Mouse (Mus musculus): ENCODE measurements around the gene Sptbn1. TPM values are rescaled to one million over a fixed set of nuclear protein-coding genes. Genes with fewer than 3 reads are reported as not detected.
A peak's percentile ranks its signal among the peaks of the same experiment; 100 is the strongest.

The Sptbn1 gene
- polyA plus RNA-seq, 1 experiment = 43.1 TPM

GRCm38 (mm10) chr11:30101796-30102195 lies 166.2 kb downstream of the Sptbn1 start:
- no peak for TF ChIP-seq POLR2A (IDR thresholded peaks at IDR 0.05; ENCODE audit: low read depth, low read length)
- no peak for TF ChIP-seq CTCF (IDR thresholded peaks at IDR 0.05; ENCODE audit: extremely low read depth, insufficient read length, insufficient replicate concordance, low read depth, low read length)
- Histone ChIP-seq H3K27ac (ENCODE audit: insufficient read depth, low read depth, low read length) (no peak overlapping the region), H3K27me3 (ENCODE audit: control insufficient read depth, insufficient read depth, low read length) (no peaks in the 10 kb centered on the region), H3K36me3 (ENCODE audit: control insufficient read depth, insufficient read depth, low read length) (peaks cover 78% of the 10 kb centered on the region), H3K4me1 (ENCODE audit: control insufficient read depth, insufficient read depth, insufficient read length, low read length) (no peaks in the 10 kb centered on the region), H3K4me3 (ENCODE audit: low read depth, low read length) (no peak overlapping the region)
- 93% methylated on average over 1 of the region's 1 CpGs for WGBS

GRCm38 (mm10) chr11:30101162-30101561 lies 166.8 kb downstream of the Sptbn1 start:
- H3K36me3 ChIP-seq (ENCODE audit: control insufficient read depth, insufficient read depth, low read length) = peaks cover 73% of the 10 kb centered on the region
- no peak overlapping the region for H3K27ac ChIP-seq (ENCODE audit: insufficient read depth, low read depth, low read length)
- H3K27me3 ChIP-seq (ENCODE audit: control insufficient read depth, insufficient read depth, low read length) = no peaks in the 10 kb centered on the region
- TF ChIP-seq POLR2A (IDR thresholded peaks at IDR 0.05; ENCODE audit: low read depth, low read length) (no peak), CTCF (IDR thresholded peaks at IDR 0.05; ENCODE audit: extremely low read depth, insufficient read length, insufficient replicate concordance, low read depth, low read length) (no peak)
- no peak overlapping the region for H3K4me3 ChIP-seq (ENCODE audit: low read depth, low read length)
- H3K4me1 ChIP-seq (ENCODE audit: control insufficient read depth, insufficient read depth, insufficient read length, low read length) = no peaks in the 10 kb centered on the region
- WGBS = 95% methylated on average over 2 of the region's 2 CpGs

GRCm38 (mm10) chr11:30099916-30100315 lies 168.1 kb downstream of the Sptbn1 start:
- WGBS = 84% methylated on average over 6 of the region's 6 CpGs
- TF ChIP-seq CTCF (IDR thresholded peaks at IDR 0.05; ENCODE audit: extremely low read depth, insufficient read length, insufficient replicate concordance, low read depth, low read length) = no peak
- TF ChIP-seq POLR2A (IDR thresholded peaks at IDR 0.05; ENCODE audit: low read depth, low read length) = no peak
- Histone ChIP-seq H3K4me3 (ENCODE audit: low read depth, low read length) (no peak overlapping the region), H3K27ac (ENCODE audit: insufficient read depth, low read depth, low read length) (no peak overlapping the region), H3K36me3 (ENCODE audit: control insufficient read depth, insufficient read depth, low read length) (peaks cover 63% of the 10 kb centered on the region), H3K27me3 (ENCODE audit: control insufficient read depth, insufficient read depth, low read length) (no peaks in the 10 kb centered on the region), H3K4me1 (ENCODE audit: control insufficient read depth, insufficient read depth, insufficient read length, low read length) (no peaks in the 10 kb centered on the region)

- Histone ChIP-seq H3K27ac (ENCODE audit: insufficient read depth, low read depth, low read length) (no peak overlapping the region), H3K36me3 (ENCODE audit: control insufficient read depth, insufficient read depth, low read length) (peaks cover 22% of the 10 kb centered on the region), H3K4me3 (ENCODE audit: low read depth, low read length) (no peak overlapping the region), H3K4me1 (ENCODE audit: control insufficient read depth, insufficient read depth, insufficient read length, low read length) (no peaks in the 10 kb centered on the region), H3K27me3 (ENCODE audit: control insufficient read depth, insufficient read depth, low read length) (no peaks in the 10 kb centered on the region)
- TF ChIP-seq POLR2A (IDR thresholded peaks at IDR 0.05; ENCODE audit: low read depth, low read length) (no peak), CTCF (IDR thresholded peaks at IDR 0.05; ENCODE audit: extremely low read depth, insufficient read length, insufficient replicate concordance, low read depth, low read length) (no peak)
- 34% methylated on average over 6 of the region's 6 CpGs for WGBS
These were observed 172.7 kb downstream of the Sptbn1 start for GRCm38 (mm10) chr11:30095212-30095773.

- TF ChIP-seq POLR2A (IDR thresholded peaks at IDR 0.05; ENCODE audit: low read depth, low read length) (no peak), CTCF (IDR thresholded peaks at IDR 0.05; ENCODE audit: extremely low read depth, insufficient read length, insufficient replicate concordance, low read depth, low read length) (no peak)
- WGBS = 52% methylated on average over 4 of the region's 4 CpGs
These were observed 176.1 kb downstream of the Sptbn1 start for GRCm38 (mm10) chr11:30091892-30092291.

GRCm38 (mm10) chr11:30085114-30085513 lies 182.9 kb downstream of the Sptbn1 start:
- H3K27ac ChIP-seq (ENCODE audit: insufficient read depth, low read depth, low read length) = no peak overlapping the region
- TF ChIP-seq POLR2A (IDR thresholded peaks at IDR 0.05; ENCODE audit: low read depth, low read length) (no peak), CTCF (IDR thresholded peaks at IDR 0.05; ENCODE audit: extremely low read depth, insufficient read length, insufficient replicate concordance, low read depth, low read length) (no peak)

More at GRCm38 (mm10) chr11:30091892-30092291, 176.1 kb downstream of the Sptbn1 start:
- no peak overlapping the region for H3K27ac ChIP-seq (ENCODE audit: insufficient read depth, low read depth, low read length)
- no peak overlapping the region for H3K4me3 ChIP-seq (ENCODE audit: low read depth, low read length)
- H3K4me1 ChIP-seq (ENCODE audit: control insufficient read depth, insufficient read depth, insufficient read length, low read length) = no peaks in the 10 kb centered on the region
- no peaks in the 10 kb centered on the region for H3K36me3 ChIP-seq (ENCODE audit: control insufficient read depth, insufficient read depth, low read length)
- no peaks in the 10 kb centered on the region for H3K27me3 ChIP-seq (ENCODE audit: control insufficient read depth, insufficient read depth, low read length)

GRCm38 (mm10) chr11:30057299-30057698 lies 210.7 kb downstream of the Sptbn1 start:
- no peaks in the 10 kb centered on the region for H3K36me3 ChIP-seq (ENCODE audit: control insufficient read depth, insufficient read depth, low read length)
- H3K4me3 ChIP-seq (ENCODE audit: low read depth, low read length) = peak overlapping the region; percentile 47
- no peak for TF ChIP-seq POLR2A (IDR thresholded peaks at IDR 0.05; ENCODE audit: low read depth, low read length)
- TF ChIP-seq CTCF (IDR thresholded peaks at IDR 0.05; ENCODE audit: extremely low read depth, insufficient read length, insufficient replicate concordance, low read depth, low read length) = peak; percentile 32; the same call in 1 of the 2 replicates
- WGBS = 35% methylated on average over 8 of the region's 8 CpGs
- H3K27ac ChIP-seq (ENCODE audit: insufficient read depth, low read depth, low read length) = no peak overlapping the region
- H3K27me3 ChIP-seq (ENCODE audit: control insufficient read depth, insufficient read depth, low read length) = no peaks in the 10 kb centered on the region
- no peaks in the 10 kb centered on the region for H3K4me1 ChIP-seq (ENCODE audit: control insufficient read depth, insufficient read depth, insufficient read length, low read length)

More at GRCm38 (mm10) chr11:30085114-30085513, 182.9 kb downstream of the Sptbn1 start:
- peaks cover 3% of the 10 kb centered on the region; the same call in 1 of the 2 replicates for H3K4me1 ChIP-seq (ENCODE audit: control insufficient read depth, insufficient read depth, insufficient read length, low read length)
- no peaks in the 10 kb centered on the region for H3K36me3 ChIP-seq (ENCODE audit: control insufficient read depth, insufficient read depth, low read length)
- no peaks in the 10 kb centered on the region for H3K27me3 ChIP-seq (ENCODE audit: control insufficient read depth, insufficient read depth, low read length)
- H3K4me3 ChIP-seq (ENCODE audit: low read depth, low read length) = no peak overlapping the region

Other genes starting within 250 kb of the Sptbn1 start
- 0.33 and 0.49 TPM in 2 replicates for gene Eml6, start 242.1 kb downstream of the Sptbn1 start, polyA plus RNA-seq (2012; rRNA removed)
- gene 4930505A04Rik, start 203.7 kb upstream of the Sptbn1 start, polyA plus RNA-seq (2012; rRNA removed) = not detected in 2 replicates

Data from small intestine, adult 2 months (tissue).